Mouse (Mus musculus) layer of hippocampus, adult 6 months (tissue): ENCODE results near the gene Tgm7. TPM values are rescaled to one million over a fixed set of nuclear protein-coding genes. Genes with fewer than 3 reads are reported as not detected.

Experiments used
- long read RNA-seq, 2 experiments: library from polyadenylated mRNA; unstranded; transcript quantifications; one replicate each; pipeline ENCODE4 v2.0.0; 2019 to 2020
- polyA plus RNA-seq: library from polyadenylated mRNA; unstranded; fragments of <200 nt; fragmentation: Nextera tagmentation; gene quantifications from 2 replicates; pipeline ENCODE4 v1.2.3, GENCODE M21; 2021

Tgm7 gene
- polyA plus RNA-seq, result not detected in 2 replicates
- long read RNA-seq, experiment 1, result 0 reads
- long read RNA-seq, experiment 2, result 0 reads

GRCm38 (mm10) chr2:121109695-121110094 lies at the start of gene Tgm7:
TSS of gene Tgm7 (minus strand) at chr2:121109795.

GRCm38 (mm10) chr2:121140018-121140882 lies 30.7 kb upstream of the Tgm7 start, which contains the start of the genes Adal and Lcmt2:
TSS of gene Adal (plus strand) at chr2:121140428.
TSS of gene Lcmt2 (minus strand) at chr2:121140653.

GRCm38 (mm10) chr2:121085480-121086185 lies 24.0 kb downstream of the Tgm7 start, which contains the start of gene Tgm5:
TSS of gene Tgm5 (minus strand) at chr2:121085841.

Other genes starting within 250 kb of the Tgm7 start
- 21.8 and 22.9 TPM in 2 replicates for gene Ubr1, start 139.1 kb downstream of the Tgm7 start, polyA plus RNA-seq
- gene Tmem62, start 132.8 kb downstream of the Tgm7 start, polyA plus RNA-seq, result 11.1 and 11.6 TPM in 2 replicates
- gene Ccndbp1, start 101.4 kb downstream of the Tgm7 start, polyA plus RNA-seq, result 60.9 and 62.8 TPM in 2 replicates
- gene Epb42, start 72.7 kb downstream of the Tgm7 start, polyA plus RNA-seq, result not detected in 2 replicates
- gene Tgm5, start 24.0 kb downstream of the Tgm7 start, polyA plus RNA-seq, result not detected in 2 replicates
- 10.6 and 11.4 TPM in 2 replicates for gene Adal, start 30.6 kb upstream of the Tgm7 start, polyA plus RNA-seq
- 7.2 and 10.3 TPM in 2 replicates for gene Lcmt2, start 30.9 kb upstream of the Tgm7 start, polyA plus RNA-seq
- gene Tubgcp4, start 60.9 kb upstream of the Tgm7 start, polyA plus RNA-seq, result 9.9 and 10.8 TPM in 2 replicates
- gene Zscan29, start 61.3 kb upstream of the Tgm7 start, polyA plus RNA-seq, result 1.6 and 2.0 TPM in 2 replicates
- gene Trp53bp1, start 161.6 kb upstream of the Tgm7 start, polyA plus RNA-seq, result 20.1 and 21.6 TPM in 2 replicates
- 122 and 145 TPM in 2 replicates for gene Map1a, start 179.8 kb upstream of the Tgm7 start, polyA plus RNA-seq
- 20.9 and 23.7 TPM in 2 replicates for gene Ppip5k1, start 245.6 kb upstream of the Tgm7 start, polyA plus RNA-seq
- gene Ckmt1, start 247.9 kb upstream of the Tgm7 start, polyA plus RNA-seq, result 323 and 342 TPM in 2 replicates